Mouse (Mus musculus) thymus, postnatal 4 days (tissue): Measurements from ENCODE around the gene Dok4.
"Not testable (repeated sequence)": the region's sequence is repeated elsewhere in the genome, so short reads cannot be mapped to it uniquely, and the experiment has no call there.

Source experiments
- DNase-seq: peaks from one replicate; pipeline ENCODE4 v3.0.0; 2021

Gene Dok4

DNA sequence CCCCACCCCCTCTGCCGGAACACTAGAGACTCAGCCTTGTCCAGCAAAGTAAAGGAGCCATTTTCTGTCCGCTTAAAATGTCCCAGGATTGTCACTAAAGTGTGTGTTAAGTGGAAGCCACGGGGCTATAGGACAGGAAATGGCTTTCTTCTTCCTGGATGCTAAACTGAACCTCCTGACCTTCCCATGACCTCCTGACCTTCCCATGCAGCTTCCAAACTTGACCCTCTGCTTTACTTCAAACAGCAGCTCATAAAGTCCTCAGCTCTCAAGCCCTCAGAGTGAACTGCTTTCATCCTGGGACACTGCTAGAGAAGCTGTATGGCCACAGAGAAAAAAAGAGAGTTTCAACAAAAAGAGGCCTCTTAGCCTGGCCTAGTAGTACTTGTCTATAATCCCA lies 690 bp upstream of the Dok4 start:
- no peak for DNase-seq

GRCm38 (mm10) chr8:94875871-94876150 lies 319 bp downstream of the Dok4 start:
- no peak for DNase-seq

DNA sequence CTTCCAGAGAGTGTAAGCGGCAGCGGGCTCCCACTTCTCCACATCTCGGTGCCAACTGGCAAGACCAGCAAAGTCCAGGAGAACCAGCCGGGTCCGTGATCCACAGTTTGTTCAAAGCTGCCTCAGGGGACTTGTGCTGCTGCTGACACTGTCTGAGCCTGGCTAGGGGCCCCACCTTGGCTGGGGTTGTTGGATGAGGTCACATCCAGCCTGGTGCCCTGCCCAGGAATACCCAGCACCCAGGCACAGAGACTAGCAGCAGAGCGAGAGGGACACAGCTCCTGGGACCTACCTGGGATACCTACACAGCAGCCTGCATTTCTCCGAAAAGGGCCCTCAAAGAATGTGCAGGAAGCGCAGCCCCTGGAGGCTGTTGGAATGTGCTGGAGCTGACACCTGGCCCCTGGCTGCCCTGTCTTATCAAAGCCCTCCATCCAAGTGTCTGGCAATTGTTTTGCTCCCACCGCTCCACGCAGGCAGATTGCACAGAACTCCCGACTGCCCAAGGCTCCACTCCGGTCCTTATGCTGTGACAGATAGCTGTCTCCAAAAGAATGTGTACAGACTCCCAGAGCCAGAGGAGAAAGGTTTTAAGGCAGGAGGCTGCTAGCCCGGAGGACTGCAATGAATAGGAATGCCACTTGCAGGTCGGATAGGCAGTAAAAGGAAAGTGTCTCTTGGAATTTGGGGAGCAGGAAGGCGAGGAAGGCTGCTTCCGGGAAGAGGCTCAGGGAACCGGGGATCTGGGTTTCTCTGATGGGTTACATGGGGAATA lies 847 bp downstream of the Dok4 start:
- no peak for DNase-seq

DNA sequence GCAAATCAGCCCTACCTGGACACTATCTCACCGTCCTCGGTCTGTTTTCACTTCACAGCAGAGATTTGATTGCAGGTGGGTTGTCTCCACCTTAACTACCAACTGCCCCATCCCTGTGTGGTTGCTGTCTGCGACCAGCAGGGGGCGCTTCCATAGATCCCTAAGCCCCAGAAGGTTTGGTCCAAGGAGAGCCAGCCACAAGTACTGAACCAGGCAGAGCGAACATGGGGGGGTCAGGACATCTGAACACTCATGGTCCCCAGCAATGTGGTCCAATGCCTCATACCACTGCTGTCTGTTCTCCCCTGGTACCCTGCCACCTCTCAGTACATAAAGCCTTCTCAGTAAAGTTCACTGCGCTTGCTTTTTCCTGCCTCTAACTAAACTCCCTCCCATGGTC lies 1.8 kb downstream of the Dok4 start:
- DNase-seq: peak; percentile 85

DNA sequence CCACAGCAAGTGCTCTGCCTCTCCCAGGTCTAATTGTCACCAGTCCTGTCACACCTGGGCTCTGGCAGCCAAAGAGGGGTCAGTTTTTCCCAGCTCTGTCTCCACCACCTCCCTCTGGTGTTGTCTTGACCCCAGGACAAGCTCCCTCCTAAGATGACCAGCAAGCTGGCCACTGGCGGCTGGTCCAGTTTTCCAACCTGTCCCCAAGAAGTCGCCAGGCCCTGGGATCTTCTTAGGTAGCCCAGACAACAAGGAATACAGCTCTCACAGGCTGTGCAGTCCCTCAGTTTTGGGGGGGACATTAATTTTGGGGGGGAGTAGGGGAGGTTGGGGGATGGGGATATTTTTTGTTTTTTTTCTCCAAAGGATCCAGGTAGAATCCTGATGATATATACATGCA lies 3.6 kb downstream of the Dok4 start:
- no peak for DNase-seq

- DNase-seq: no peak
These were observed 4.0 kb downstream of the Dok4 start for GRCm38 (mm10) chr8:94872156-94872555.

- DNase-seq: peak; percentile 47
These were observed 4.8 kb downstream of the Dok4 start for GRCm38 (mm10) chr8:94871108-94871894.

- no peak for DNase-seq
These were observed 5.5 kb downstream of the Dok4 start for GRCm38 (mm10) chr8:94870474-94871107.

DNA sequence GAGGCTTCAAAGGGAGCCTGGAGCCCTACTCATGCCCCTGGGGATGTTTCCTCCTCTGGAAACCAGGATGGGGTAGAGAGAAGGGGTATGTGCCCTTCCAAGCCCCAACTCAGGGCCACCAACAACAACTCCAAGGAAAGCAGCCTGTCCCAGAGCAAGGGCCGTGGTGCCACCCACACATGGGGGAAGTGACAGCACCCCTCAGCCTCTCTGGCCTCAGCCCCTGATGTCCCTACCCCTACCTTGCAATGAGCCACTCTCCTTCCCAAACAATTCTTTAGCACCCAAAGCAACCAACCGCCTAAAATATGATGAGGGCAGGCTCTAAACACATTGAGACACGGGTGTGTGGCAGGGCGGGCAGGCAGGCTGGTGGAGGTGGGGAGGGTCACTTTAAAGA lies 6.1 kb downstream of the Dok4 start:
- no peak for DNase-seq

GRCm38 (mm10) chr8:94869146-94869545 lies 7.0 kb downstream of the Dok4 start:
- no peak for DNase-seq

DNA sequence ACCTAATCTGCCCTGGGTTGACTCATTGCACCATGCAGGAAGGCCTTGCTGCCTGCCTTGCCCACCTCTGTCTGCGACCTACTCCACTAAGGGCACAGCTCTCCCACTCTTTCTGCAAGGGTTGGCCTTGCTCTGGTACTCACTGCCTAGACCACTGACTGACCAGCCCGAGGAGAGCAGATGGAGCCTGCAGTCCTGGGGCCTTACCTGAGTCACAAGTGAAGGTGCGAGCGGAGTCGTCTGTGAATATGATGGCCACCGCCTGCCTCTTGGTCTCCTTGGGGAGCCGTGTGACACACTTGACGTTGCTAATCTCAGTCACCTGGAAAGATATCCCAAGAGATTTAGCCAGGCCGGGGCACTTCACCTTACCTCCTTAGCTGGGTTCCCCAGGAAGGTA lies 9.2 kb downstream of the Dok4 start:
- DNase-seq: no peak

DNA sequence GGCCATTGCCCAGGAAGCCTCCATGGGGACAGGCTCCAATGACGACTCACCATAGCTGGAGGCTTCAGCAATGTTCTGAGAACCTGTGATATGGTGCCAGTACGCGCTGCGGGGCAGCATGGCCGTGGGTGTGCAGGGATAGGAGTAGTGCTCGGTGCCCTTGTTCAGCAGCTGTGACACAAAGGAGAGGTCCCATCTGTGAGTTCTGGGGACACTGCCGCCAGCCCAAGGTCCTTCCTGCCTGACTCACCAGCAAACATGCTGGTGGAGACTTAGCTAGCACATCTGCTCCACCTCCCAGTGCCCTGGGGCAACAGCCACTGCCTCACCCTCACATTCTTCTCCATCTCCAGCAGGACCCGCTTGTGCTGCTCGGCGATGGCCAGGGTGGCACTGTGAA lies 10.8 kb downstream of the Dok4 start:
- DNase-seq: no peak

DNA sequence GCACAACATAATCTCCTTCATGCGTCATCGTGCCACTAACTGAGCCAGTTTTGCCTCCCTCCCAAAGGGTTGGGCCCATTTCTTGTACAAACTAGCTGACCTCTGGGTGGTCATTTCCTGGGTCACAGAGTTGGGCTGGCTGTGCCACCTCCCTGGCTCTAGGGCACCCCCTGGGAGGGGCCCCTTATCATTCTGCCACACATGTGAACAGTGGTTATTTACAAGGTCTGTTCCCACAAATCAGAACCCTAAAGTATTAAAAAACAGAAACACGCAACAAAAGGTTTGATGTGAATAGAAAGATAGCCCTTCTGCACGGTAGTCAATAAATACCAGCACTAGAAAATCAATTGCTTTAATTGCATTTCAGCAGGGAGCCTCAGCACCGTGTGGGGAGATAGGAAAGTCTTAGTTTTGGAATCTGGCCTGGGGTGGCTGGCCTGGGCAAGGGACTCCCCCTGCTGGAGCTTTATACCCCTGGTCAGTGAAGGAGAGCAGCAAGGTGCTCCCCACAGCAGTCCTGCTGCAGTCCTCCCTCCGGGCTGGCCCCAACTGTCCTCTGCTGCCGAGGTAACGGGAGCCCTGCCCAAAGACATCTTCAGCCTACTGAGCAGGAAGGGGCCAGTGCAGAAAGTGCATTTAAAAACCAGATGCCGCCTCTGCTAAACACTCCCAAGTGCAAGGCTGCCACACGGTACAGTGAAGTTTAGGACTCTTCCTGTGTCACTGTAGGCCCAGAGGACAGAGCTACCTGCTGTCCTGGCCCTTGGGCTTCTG lies 12.0 kb downstream of the Dok4 start:
- no peak for DNase-seq

DNA sequence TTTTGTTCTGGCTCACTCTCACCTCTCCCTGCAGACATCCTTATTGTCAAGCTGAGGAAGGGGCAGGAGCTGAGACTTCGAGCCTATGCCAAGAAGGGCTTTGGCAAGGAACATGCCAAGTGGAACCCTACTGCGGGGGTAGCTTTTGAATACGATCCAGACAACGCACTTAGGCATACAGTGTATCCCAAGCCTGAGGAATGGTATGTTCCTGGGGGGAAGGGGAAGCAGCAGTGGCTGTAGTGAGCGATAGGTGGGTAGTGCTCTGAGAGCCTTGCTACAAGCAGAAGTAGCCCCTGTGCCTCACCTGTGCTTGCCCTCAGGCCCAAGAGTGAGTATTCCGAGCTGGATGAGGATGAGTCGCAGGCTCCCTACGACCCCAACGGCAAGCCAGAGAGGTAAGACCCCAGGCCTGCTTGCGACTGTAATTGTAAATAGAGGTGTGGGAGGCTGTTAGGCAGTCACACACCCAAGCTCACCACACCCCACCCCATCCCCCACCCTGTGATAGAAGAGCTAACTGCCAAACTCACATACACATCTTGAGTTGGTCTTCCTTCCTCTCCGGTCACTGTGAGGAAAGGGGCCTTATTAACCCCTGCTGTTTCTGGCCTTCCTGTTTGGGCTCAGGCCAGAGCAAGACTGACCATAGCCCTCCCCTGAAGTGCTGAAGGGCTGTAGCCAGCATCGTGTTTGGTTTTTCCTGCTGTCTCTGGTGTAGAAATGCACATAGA lies 13.5 kb downstream of the Dok4 start:
- no peak for DNase-seq

DNA sequence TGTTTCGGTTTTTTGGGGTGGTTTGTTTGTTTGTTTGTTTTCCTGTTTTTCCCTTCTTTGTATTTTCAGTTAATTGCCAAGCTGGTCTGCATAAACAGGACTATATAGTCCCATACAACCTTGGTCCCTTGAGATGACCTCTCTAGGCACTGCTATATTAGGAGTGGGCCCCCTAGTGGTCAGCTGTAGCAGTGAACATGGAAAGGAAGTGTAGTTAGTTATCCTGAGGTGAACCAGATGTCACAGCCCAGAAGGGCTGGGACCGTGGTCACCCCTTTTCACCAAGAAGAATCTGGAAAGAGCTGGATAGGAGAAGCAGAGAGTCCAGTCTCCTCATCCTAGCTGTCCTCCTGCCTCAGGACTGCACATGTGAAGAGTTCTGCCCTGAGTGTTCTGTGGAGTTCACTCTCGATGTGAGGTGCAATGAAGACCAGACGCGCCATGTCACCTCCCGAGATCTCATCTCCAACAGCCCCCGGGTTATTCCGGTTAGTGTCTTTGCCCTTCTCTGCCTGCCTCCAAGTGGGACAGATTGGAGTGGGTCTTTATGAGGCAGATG lies 14.7 kb downstream of the Dok4 start:
- peak; percentile 82 for DNase-seq

- peak; percentile 96 for DNase-seq
These were observed 18.6 kb downstream of the Dok4 start, which contains the start of gene Polr2c for GRCm38 (mm10) chr8:94857346-94858173. Gene Polr2c (plus strand): TSS chr8:94857450.

DNA sequence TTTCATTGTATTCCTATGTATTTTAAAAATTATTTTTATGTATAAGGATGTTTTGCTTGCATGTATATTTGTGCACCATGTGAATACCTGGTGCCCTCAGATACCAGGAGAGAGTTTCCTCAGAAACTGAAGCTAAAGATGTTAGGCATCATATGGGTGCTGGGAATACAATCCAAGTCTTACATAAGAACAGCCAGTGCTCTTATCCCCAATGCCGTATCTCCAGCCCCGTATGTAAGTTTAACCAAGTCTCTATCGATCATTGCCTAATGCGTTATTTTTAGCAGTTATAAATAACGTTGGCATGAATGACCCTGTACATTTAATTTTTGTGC lies 19.2 kb downstream of the Dok4 start:
- no peak for DNase-seq

DNA sequence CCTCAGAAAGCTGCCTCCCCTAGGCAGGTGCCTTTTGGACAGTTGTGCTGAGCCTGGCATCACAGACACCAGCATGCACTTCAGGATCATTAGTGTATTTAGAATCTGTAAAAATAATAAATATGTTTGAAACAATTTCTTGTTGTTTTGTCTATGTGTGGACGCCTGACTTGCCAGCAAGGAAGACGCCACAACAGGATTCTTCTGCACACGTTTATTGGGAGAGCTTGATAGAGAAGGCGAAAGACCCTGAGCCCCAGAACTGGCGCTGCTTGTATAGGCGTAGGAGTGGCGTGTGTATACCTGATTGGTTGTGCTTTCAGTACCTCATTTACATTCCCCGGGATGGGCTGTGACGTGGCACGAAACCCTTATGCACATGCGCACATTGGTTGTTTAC lies 21.4 kb downstream of the Dok4 start:
- DNase-seq: not testable (repeated sequence)

DNA sequence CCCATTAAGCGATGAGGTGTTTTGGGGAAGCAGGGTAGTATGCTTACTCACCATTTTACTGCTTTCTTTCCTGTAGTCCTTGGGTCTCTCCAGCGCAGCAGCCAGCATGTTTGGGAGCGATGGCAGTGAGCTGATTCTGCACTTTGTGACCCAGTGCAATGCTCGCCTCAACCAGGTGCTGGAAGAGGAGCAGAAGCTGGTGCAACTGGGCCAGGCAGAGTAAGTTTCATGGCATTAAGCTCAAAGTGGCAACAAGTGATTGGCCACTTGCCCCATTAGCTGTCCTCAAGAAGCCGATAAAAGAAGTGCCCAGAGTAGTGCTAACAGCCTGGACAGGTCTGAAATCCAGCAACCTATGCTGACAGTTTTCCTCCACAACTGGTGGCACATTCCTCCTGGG lies 26.1 kb downstream of the Dok4 start:
- DNase-seq: no peak

GRCm38 (mm10) chr8:94841183-94841582 lies 34.9 kb downstream of the Dok4 start:
- DNase-seq: no peak

DNA sequence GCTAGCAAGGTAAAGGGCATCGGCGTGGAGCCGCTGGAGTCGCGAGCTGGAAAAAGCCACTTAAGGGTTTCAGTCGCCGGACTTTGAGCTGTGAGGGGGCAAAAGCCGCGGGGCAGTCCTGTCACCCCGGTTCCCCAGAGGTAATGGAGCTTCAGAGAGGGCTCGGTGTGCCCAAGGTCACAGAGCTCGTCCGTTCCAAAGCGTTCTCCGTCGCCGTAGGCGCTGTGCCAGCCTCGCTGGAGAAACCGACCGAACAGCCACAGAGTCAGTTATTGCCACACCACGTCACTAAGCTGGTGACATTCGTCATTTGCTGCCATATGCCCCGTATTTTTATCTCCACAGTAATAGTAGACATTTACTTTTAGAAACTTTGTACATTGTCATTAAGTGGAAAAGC lies 37.5 kb downstream of the Dok4 start:
- DNase-seq: peak; percentile 72
